Mouse (Mus musculus): ENCODE data around the gene Fscn2. TPM values are rescaled to one million over a fixed set of nuclear protein-coding genes. Genes with fewer than 3 reads are reported as not detected.
"Not testable (repeated sequence)": the region's sequence is repeated elsewhere in the genome, so short reads cannot be mapped to it uniquely, and the experiment has no call there.

Fscn2 gene
- polyA plus RNA-seq, 1 experiment from 2014 or later: 0.12 TPM

GRCm38 (mm10) chr11:120343519-120344309 lies 17.6 kb upstream of the Fscn2 start:
- Histone ChIP-seq H3K36me3 (ENCODE audit: control insufficient read depth, insufficient read depth, low read length) (peaks cover 19% of the 10 kb centered on the region), H3K4me3 (ENCODE audit: low read depth, low read length) (no peak overlapping the region), H3K9me3 (ENCODE audit: control insufficient read depth, low read length) (no peaks in the 10 kb centered on the region), H3K4me2 (ENCODE audit: low read length) (no peak overlapping the region), H3K27ac (ENCODE audit: low read depth) (no peak overlapping the region; the same call in 1 of the 2 replicates), H3K9ac (ENCODE audit: low read length) (no peak overlapping the region), H3K4me1 (replicated peaks; ENCODE audit: control insufficient read depth, insufficient read depth, low read length) (no peaks in the 10 kb centered on the region), H3K27me3 (replicated peaks; ENCODE audit: control insufficient read depth, insufficient read depth, low read length) (no peaks in the 10 kb centered on the region)
- ATAC-seq (replicated peaks; ENCODE audit: low FRiP score, low TSS enrichment, low read depth) (no peak; the same call in 1 of the 2 replicates), DNase-seq (ENCODE audit: low spot score) (peak; percentile 70)
- WGBS: 71% methylated on average over 5 of the region's 5 CpGs

GRCm38 (mm10) chr11:120344310-120344920 lies 16.9 kb upstream of the Fscn2 start:
- Histone ChIP-seq H3K27ac (ENCODE audit: low read depth) (no peak overlapping the region; the same call in 1 of the 2 replicates), H3K27me3 (replicated peaks; ENCODE audit: control insufficient read depth, insufficient read depth, low read length) (no peaks in the 10 kb centered on the region), H3K9me3 (ENCODE audit: control insufficient read depth, low read length) (no peaks in the 10 kb centered on the region), H3K9ac (ENCODE audit: low read length) (no peak overlapping the region; the same call in 1 of the 2 replicates), H3K4me3 (ENCODE audit: low read depth, low read length) (0 out of 2 replicates have a peak overlapping the region, but pooled peaks have one; percentile 30), H3K36me3 (ENCODE audit: control insufficient read depth, insufficient read depth, low read length) (peaks cover 19% of the 10 kb centered on the region), H3K4me2 (ENCODE audit: low read length) (no peak overlapping the region), H3K4me1 (replicated peaks; ENCODE audit: control insufficient read depth, insufficient read depth, low read length) (no peaks in the 10 kb centered on the region)
- 50% methylated on average over 5 of the region's 5 CpGs for WGBS
- ATAC-seq (replicated peaks; ENCODE audit: low FRiP score, low TSS enrichment, low read depth) (no peak), DNase-seq (ENCODE audit: low spot score) (peak; percentile 63)

GRCm38 (mm10) chr11:120345067-120345681 lies 16.2 kb upstream of the Fscn2 start:
- peak overlapping the region; percentile 70 for H3K27ac ChIP-seq (ENCODE audit: low read depth)
- H3K9me3 ChIP-seq (ENCODE audit: control insufficient read depth, low read length): no peaks in the 10 kb centered on the region
- DNase-seq (ENCODE audit: low spot score) (peak; percentile 63), ATAC-seq (replicated peaks; ENCODE audit: low FRiP score, low TSS enrichment, low read depth) (no peak)
- H3K4me2 ChIP-seq (ENCODE audit: low read length): peak overlapping the region; percentile 47
- H3K4me3 ChIP-seq (ENCODE audit: low read depth, low read length): peak overlapping the region; percentile 30
- no peaks in the 10 kb centered on the region for H3K4me1 ChIP-seq (replicated peaks; ENCODE audit: control insufficient read depth, insufficient read depth, low read length)
- peak overlapping the region; percentile 30 for H3K9ac ChIP-seq (ENCODE audit: low read length)
- WGBS: 29% methylated on average over 1 of the region's 1 CpGs
- H3K36me3 ChIP-seq (ENCODE audit: control insufficient read depth, insufficient read depth, low read length): peaks cover 19% of the 10 kb centered on the region
- H3K27me3 ChIP-seq (replicated peaks; ENCODE audit: control insufficient read depth, insufficient read depth, low read length): no peaks in the 10 kb centered on the region

GRCm38 (mm10) chr11:120346383-120347034 lies 14.8 kb upstream of the Fscn2 start:
- not testable (repeated sequence) for H3K27ac ChIP-seq (ENCODE audit: low read depth); ATAC-seq (replicated peaks; ENCODE audit: low FRiP score, low TSS enrichment, low read depth); H3K27me3 ChIP-seq (replicated peaks; ENCODE audit: control insufficient read depth, insufficient read depth, low read length); H3K9me3 ChIP-seq (ENCODE audit: control insufficient read depth, low read length); H3K4me1 ChIP-seq (replicated peaks; ENCODE audit: control insufficient read depth, insufficient read depth, low read length)
- 32% methylated on average over 10 of the region's 13 CpGs for WGBS
- peak overlapping the region; percentile 67 for H3K4me2 ChIP-seq (ENCODE audit: low read length)
- peak; percentile 57 for DNase-seq (ENCODE audit: low spot score)
- peak overlapping the region; percentile 56 for H3K9ac ChIP-seq (ENCODE audit: low read length)
- peaks cover 19% of the 10 kb centered on the region for H3K36me3 ChIP-seq (ENCODE audit: control insufficient read depth, insufficient read depth, low read length)
- peak overlapping the region; percentile 47 for H3K4me3 ChIP-seq (ENCODE audit: low read depth, low read length)

GRCm38 (mm10) chr11:120347301-120347700 lies 14.0 kb upstream of the Fscn2 start:
- DNase-seq (ENCODE audit: low spot score) (peak; percentile 68), ATAC-seq (replicated peaks; ENCODE audit: low FRiP score, low TSS enrichment, low read depth) (no peak)
- H3K9ac ChIP-seq (ENCODE audit: low read length): peak overlapping the region; percentile 100
- WGBS: 2% methylated on average over 10 of the region's 10 CpGs
- H3K27me3 ChIP-seq (replicated peaks; ENCODE audit: control insufficient read depth, insufficient read depth, low read length): no peaks in the 10 kb centered on the region
- peaks cover 19% of the 10 kb centered on the region for H3K36me3 ChIP-seq (ENCODE audit: control insufficient read depth, insufficient read depth, low read length)
- peak overlapping the region; percentile 100 for H3K27ac ChIP-seq (ENCODE audit: low read depth)
- no peaks in the 10 kb centered on the region for H3K9me3 ChIP-seq (ENCODE audit: control insufficient read depth, low read length)
- H3K4me2 ChIP-seq (ENCODE audit: low read length): peak overlapping the region; percentile 89
- H3K4me3 ChIP-seq (ENCODE audit: low read depth, low read length): peak overlapping the region; percentile 98
- H3K4me1 ChIP-seq (replicated peaks; ENCODE audit: control insufficient read depth, insufficient read depth, low read length): peaks cover 17% of the 10 kb centered on the region

- peak; percentile 96 for DNase-seq (ENCODE audit: low spot score)
- peak within 1 kb of the TSS; percentile 100 for H3K27ac ChIP-seq (ENCODE audit: low read depth)
- H3K9me3 ChIP-seq (ENCODE audit: control insufficient read depth, low read length): no peaks in the 10 kb centered on the region
- peak within 1 kb of the TSS; percentile 100 for H3K9ac ChIP-seq (ENCODE audit: low read length)
- peak within 1 kb of the TSS; percentile 89 for H3K4me2 ChIP-seq (ENCODE audit: low read length)
- H3K4me3 ChIP-seq (ENCODE audit: low read depth, low read length): peak within 1 kb of the TSS; percentile 98
- peak; percentile 69 for ATAC-seq (replicated peaks; ENCODE audit: low FRiP score, low TSS enrichment, low read depth)
- WGBS: under 1% methylated on average over 82 of the region's 103 CpGs
- peaks cover 24% of the 10 kb centered on the region for H3K4me1 ChIP-seq (replicated peaks; ENCODE audit: control insufficient read depth, insufficient read depth, low read length)
- H3K36me3 ChIP-seq (ENCODE audit: control insufficient read depth, insufficient read depth, low read length): peaks cover 19% of the 10 kb centered on the region
- no peaks in the 10 kb centered on the region for H3K27me3 ChIP-seq (replicated peaks; ENCODE audit: control insufficient read depth, insufficient read depth, low read length)
Observed at GRCm38 (mm10) chr11:120347791-120348683, 13.3 kb upstream of the Fscn2 start, which contains the start of gene Actg1. Actg1 (minus strand) TSS chr11:120348542.

GRCm38 (mm10) chr11:120348684-120349370 lies 12.5 kb upstream of the Fscn2 start:
- Histone ChIP-seq H3K4me1 (replicated peaks; ENCODE audit: control insufficient read depth, insufficient read depth, low read length) (peaks cover 31% of the 10 kb centered on the region), H3K36me3 (ENCODE audit: control insufficient read depth, insufficient read depth, low read length) (peaks cover 19% of the 10 kb centered on the region), H3K9ac (ENCODE audit: low read length) (peak overlapping the region; percentile 100), H3K27me3 (replicated peaks; ENCODE audit: control insufficient read depth, insufficient read depth, low read length) (no peaks in the 10 kb centered on the region), H3K9me3 (ENCODE audit: control insufficient read depth, low read length) (no peaks in the 10 kb centered on the region), H3K27ac (ENCODE audit: low read depth) (peak overlapping the region; percentile 100), H3K4me2 (ENCODE audit: low read length) (peak overlapping the region; percentile 89), H3K4me3 (ENCODE audit: low read depth, low read length) (peak overlapping the region; percentile 98)
- ATAC-seq (replicated peaks; ENCODE audit: low FRiP score, low TSS enrichment, low read depth) (peak; percentile 7), DNase-seq (ENCODE audit: low spot score) (no peak)
- 3% methylated on average over 46 of the region's 53 CpGs for WGBS
